Mouse (Mus musculus) brain, adult 10 weeks (tissue): Measurements from ENCODE around the gene Deaf1. TPM values are rescaled to one million over a fixed set of nuclear protein-coding genes. Genes with fewer than 3 reads are reported as not detected.

ENCODE experiments used
- polyA plus RNA-seq: library from polyadenylated mRNA; stranded (reverse); fragments of 350-450 nt; fragmentation: Illumina TruSeq; extraction: RNeasy Lipid Tissue Mini Kit (QIAGEN cat#74804); gene quantifications from one replicate; pipeline ENCODE4 v1.2.3, GENCODE M21; 2015; ENCODE audit warnings: low read depth, low replicate concordance

The Deaf1 gene
- polyA plus RNA-seq: 47.0 TPM

DNA sequence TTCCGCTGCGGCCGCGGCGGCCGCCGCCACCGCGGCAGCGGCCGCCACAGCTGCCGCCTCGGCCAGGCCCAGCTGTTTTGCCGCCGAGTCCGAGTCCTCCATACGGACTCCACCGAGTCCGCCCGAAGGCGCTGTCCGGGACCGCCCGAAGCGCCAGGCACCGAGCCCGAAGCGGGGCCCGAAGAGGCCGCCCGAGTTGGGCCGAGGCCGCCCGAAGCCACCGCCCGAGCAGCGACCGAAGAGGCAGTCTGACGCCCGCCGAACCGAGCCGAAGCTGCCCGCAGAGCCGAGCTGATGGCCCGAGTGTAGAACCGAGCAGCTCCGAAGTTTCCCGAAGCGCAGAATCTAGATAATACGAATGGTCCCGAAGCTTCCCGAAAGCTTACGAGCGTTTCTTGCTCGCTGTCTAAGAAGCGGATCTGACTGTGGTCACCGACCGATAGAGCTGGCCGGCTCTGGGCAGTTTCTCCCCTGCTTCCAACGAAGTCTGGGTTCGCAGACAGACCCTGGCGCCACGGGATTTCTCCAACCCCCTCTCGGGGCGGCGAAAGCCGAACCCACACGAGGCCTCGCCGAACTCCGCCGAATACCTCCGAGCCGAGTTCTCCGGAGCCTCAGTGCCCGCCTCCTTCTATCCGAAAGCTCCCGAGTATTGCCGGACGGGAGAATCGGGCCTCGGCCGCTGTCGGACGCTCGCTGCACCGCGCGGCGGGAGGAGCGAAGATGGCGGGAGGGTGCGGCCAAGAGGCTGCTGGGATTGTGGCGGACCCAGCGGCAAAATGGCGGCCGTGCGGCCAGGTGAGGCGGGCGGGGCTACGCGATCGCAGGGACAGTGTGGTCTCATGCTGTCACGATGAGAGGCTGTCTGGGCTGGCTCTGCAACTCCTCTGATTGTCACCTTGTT, at the start of gene Deaf1, which contains the start of gene Tmem80:
Gene Deaf1, minus strand, starts transcription at position 222 of the 904 bp plus-strand sequence.
Gene Tmem80, plus strand, starts transcription at position 271 of the 904 bp plus-strand sequence.

DNA sequence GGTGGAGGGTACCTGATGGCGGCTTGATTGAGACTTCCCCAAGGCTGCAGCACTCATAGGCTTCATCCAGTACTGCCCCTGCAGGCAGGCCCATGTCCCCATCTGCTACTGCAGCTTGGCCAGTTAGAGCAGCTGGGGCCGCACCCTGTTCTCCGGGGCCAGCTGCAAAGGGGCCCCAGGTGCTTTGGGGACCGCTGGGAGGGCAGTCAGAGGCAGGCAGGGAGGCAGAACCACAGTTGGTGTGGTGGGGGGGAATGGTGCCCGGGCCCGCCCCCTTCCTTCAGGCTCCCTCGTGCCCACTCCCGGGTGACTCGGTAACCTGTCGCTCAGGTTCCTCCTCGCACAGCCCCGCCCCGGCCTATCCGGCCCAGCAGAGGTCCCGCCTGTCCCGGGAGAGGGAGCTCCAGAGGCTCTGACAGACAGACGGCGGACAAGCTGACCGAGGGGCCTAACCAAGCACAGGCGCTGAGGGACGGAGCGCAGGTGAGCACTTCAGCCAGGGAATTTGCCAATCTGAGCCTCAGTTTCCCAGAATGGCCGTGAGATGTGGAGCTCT, 11.2 kb upstream of the Deaf1 start, which contains the start of gene Eps8l2:
Gene Eps8l2, plus strand, starts transcription at position 305 of the 556 bp plus-strand sequence.

DNA sequence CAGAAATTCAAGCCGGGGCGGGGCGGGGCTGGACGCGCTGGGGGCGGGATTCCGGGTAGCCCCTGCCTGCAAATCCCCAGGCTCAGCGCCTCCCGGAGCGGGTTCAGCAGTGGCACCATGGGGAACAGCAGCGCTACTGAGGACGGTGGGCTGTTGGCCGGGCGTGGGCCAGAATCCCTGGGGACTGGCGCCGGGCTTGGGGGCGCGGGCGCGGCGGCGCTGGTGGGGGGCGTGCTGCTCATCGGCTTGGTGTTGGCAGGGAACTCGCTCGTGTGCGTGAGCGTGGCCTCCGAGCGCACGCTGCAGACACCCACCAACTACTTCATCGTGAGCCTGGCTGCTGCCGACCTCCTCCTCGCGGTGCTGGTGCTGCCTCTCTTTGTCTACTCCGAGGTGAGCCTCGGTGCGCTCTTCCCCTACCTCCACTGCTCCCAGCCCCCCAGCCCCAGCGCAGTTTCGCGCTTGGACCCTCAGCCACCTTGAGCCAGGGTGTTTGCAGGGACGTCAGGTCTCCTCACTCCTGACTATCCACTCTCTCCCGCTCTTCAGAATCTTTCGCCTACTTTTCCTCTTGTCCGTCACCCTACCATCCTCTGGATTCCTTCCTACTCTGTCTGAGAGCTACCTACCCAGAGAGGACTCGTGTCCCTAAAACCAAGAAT, 35.4 kb downstream of the Deaf1 start, which contains the start of gene Drd4:
Gene Drd4, plus strand, starts transcription at position 86 of the 662 bp plus-strand sequence.

DNA sequence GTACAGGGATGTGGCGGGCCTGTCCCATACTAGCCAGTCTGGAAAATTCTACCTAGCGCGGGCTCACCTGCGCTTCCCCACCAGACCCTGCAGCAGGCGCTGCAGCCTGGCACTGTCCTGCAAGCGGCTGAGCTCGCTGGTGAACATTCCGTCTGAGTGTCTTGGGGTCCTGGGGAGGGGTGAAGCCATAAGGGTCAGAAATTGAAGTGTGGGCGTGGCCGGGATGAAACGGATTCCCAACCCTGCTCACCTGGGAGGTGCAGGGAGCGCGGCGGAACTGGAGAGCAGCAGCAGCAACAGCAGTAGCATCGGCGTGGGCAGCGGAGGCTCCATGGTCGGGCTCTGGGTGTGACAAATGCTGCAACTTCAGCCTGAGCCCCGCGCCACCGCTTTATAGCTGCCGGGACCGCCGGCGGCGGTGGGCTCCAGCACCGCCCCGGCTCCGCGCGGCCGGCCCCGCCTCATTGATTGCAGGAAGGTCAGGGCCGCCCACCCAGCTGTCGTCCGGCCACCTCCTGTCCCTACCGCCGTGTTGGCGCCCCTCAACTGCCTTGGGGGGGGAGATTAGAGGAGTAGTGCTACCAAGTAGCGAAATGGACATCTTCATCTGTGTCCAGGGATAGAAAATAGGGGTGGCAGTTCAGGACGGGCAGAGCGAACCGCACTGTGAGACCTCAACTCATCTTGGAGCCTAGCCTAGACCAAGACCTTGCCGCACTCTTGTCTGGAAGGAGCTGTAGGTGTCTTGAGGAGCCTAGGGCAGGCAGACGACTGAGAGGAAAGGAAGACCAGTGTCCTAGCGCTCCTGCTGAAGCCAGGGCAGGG, 48.5 kb downstream of the Deaf1 start, which contains the start of gene Sct:
Gene Sct, minus strand, starts transcription at position 368 of the 825 bp plus-strand sequence.

DNA sequence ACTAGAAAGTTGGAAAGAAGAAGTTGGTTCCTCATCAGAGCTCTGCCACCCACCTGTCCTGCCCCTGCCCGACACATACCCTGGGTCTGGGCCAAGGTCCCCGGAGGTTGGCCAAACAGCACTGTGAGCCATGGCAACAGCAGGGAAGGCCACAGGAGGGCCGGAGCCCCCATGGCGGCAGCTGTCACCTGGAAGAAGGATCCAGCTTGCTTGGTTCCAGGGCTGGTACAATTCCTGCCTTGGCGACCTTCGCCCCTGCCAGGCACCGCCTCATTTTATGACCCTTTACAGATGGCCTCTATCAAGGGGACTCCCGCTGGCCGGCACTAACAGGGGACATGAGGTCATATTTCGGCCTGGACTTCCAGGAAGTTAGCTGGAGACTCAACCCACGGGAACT, 50.9 kb downstream of the Deaf1 start, which contains the start of gene Cdhr5:
Gene Cdhr5, minus strand, starts transcription at position 241 of the 400 bp plus-strand sequence.

DNA sequence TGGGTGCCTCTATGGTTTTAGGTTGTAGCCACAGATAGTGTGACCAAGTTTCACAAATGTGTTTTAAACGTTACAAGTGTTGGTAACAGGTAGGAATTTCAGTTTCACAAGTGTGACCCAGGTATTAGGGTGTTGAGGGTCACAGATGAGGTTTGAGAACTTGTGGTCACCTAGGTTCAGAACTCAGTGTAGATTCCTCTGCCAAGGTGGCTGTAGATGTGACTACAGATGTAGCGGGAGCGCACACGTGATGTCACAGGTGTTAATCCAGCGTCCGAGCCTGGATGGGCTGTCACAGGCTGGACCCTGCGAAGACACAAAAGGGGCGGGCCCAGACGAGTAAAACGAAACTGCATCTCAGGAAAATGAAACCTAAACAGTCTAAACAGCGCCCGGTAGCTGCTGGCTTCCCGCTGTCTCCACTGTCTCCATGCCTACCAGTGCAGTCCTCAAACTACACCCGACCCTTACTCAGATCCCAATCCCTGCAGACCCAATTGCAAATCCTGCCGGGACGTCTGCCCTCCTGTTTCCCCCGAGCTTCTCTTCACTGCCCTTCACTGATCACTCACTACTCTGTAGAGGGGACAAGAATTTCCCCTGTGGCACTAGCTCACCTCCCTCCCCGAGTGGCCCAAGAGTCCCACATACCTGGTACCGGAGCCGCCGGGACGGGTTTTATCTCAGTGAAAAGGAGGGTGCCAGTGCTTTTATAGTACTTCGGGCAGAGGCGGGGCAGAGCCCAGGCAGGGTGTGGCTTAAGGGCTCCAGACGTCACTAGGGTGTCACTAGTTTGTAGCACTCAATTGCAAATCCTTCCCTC, 61.5 kb downstream of the Deaf1 start, which contains the start of gene Irf7:
Gene Irf7, minus strand, starts transcription at position 743 of the 823 bp plus-strand sequence.

Other genes starting within 250 kb of the Deaf1 start
- not detected for gene Pkp3, start 249.5 kb downstream of the Deaf1 start, polyA plus RNA-seq
- 2.7 TPM for gene Sigirr, start 227.1 kb downstream of the Deaf1 start, polyA plus RNA-seq
- not detected for gene Ano9, start 209.9 kb downstream of the Deaf1 start, polyA plus RNA-seq
- 59.5 TPM for gene Ptdss2, start 205.3 kb downstream of the Deaf1 start, polyA plus RNA-seq
- gene Rnh1, start 154.8 kb downstream of the Deaf1 start, polyA plus RNA-seq: 53.6 TPM
- 235 TPM for gene Hras, start 133.7 kb downstream of the Deaf1 start, polyA plus RNA-seq
- 3.7 TPM for gene Lrrc56, start 133.5 kb downstream of the Deaf1 start, polyA plus RNA-seq
- not detected for gene Lmntd2, start 113.6 kb downstream of the Deaf1 start, polyA plus RNA-seq
- 2.9 TPM for gene Rassf7, start 111.8 kb downstream of the Deaf1 start, polyA plus RNA-seq
- gene Phrf1, start 98.9 kb downstream of the Deaf1 start, polyA plus RNA-seq: 41.3 TPM
- 3.1 TPM for gene Irf7, start 61.2 kb downstream of the Deaf1 start, polyA plus RNA-seq
- not detected for gene Cdhr5, start 50.9 kb downstream of the Deaf1 start, polyA plus RNA-seq
- not detected for gene Sct, start 48.6 kb downstream of the Deaf1 start, polyA plus RNA-seq
- 0.25 TPM for gene Drd4, start 35.7 kb downstream of the Deaf1 start, polyA plus RNA-seq
- 50.5 TPM for gene Tmem80, start within 50 bp of the Deaf1 start, polyA plus RNA-seq
- gene Eps8l2, start 11.2 kb upstream of the Deaf1 start, polyA plus RNA-seq: 6.6 TPM
- gene Taldo1, start 64.5 kb upstream of the Deaf1 start, polyA plus RNA-seq: 181 TPM
- 34.3 TPM for gene Gatd1, start 86.4 kb upstream of the Deaf1 start, polyA plus RNA-seq
- gene Cend1, start 101.8 kb upstream of the Deaf1 start, polyA plus RNA-seq: 400 TPM
- gene Slc25a22, start 110.2 kb upstream of the Deaf1 start, polyA plus RNA-seq: 208 TPM
- gene Pidd1, start 116.3 kb upstream of the Deaf1 start, polyA plus RNA-seq: 2.1 TPM
- 731 TPM for gene Rplp2, start 119.7 kb upstream of the Deaf1 start, polyA plus RNA-seq
- gene Pnpla2, start 127.5 kb upstream of the Deaf1 start, polyA plus RNA-seq: 18.9 TPM
- 4.0 TPM for gene Cracr2b, start 133.4 kb upstream of the Deaf1 start, polyA plus RNA-seq
- gene Cd151, start 139.7 kb upstream of the Deaf1 start, polyA plus RNA-seq: 42.1 TPM
- gene Polr2l, start 147.4 kb upstream of the Deaf1 start, polyA plus RNA-seq: 45.8 TPM
- gene Tspan4, start 147.6 kb upstream of the Deaf1 start, polyA plus RNA-seq: 20.6 TPM
- 71.2 TPM for gene Chid1, start 212.2 kb upstream of the Deaf1 start, polyA plus RNA-seq
- gene Ap2a2, start 234.5 kb upstream of the Deaf1 start, polyA plus RNA-seq: 97.0 TPM